Mouse (Mus musculus) hindbrain, postnatal 0 days (tissue): ENCODE measurements around the gene Hspa1b. TPM values are rescaled to one million over a fixed set of nuclear protein-coding genes. Genes with fewer than 3 reads are reported as not detected.

ENCODE experiments used
- ATAC-seq: fragments of 200-750 bp; cut with Nextera tagmentation; 2 replicates; pipeline ENCODE4 v1.8.0; 2017; ENCODE audit warnings: mild to moderate bottlenecking, moderate TSS enrichment, moderate library complexity
- DNase-seq: peaks from one replicate; pipeline ENCODE4 v3.0.0-alpha.2; 2015; ENCODE audit warnings: low spot score
- H3K27ac ChIP-seq: fragments of 300-500 bp; sonication (generic); 2 replicates; pipeline ENCODE4 v1.5.1; 2014; ENCODE audit warnings: mild to moderate bottlenecking
- H3K27me3 ChIP-seq: fragments of 300-500 bp; sonication (generic); 2 replicates; pipeline ENCODE4 v1.6.1; 2014; ENCODE audit warnings: low read length, mixed read lengths; ENCODE audit not compliant: insufficient read depth
- H3K36me3 ChIP-seq: fragments of 300-500 bp; sonication (generic); 2 replicates; pipeline ENCODE4 v1.6.1; 2014; ENCODE audit warnings: low read length, mixed read lengths; ENCODE audit not compliant: insufficient read depth
- H3K4me1 ChIP-seq: fragments of 300-500 bp; sonication (generic); 2 replicates; pipeline ENCODE4 v1.6.1; 2014; ENCODE audit warnings: antibody characterized with exemption, low read length, mixed read lengths; ENCODE audit not compliant: insufficient read depth
- H3K4me2 ChIP-seq: fragments of 300-500 bp; sonication (generic); 2 replicates; pipeline ENCODE4 v1.6.1; 2014; ENCODE audit warnings: low read depth, mild to moderate bottlenecking, low read length, moderate library complexity, mixed read lengths
- H3K4me3 ChIP-seq: fragments of 300-500 bp; sonication (generic); 2 replicates; pipeline ENCODE4 v1.5.1; 2014; ENCODE audit warnings: low read length
- H3K9ac ChIP-seq: fragments of 300-500 bp; sonication (generic); replicated peaks from 2 replicates; pipeline ENCODE4 v1.6.1; 2014; ENCODE audit warnings: mild to moderate bottlenecking, low read length, moderate library complexity, mixed read lengths
- H3K9me3 ChIP-seq: fragments of 300-500 bp; sonication (generic); 2 replicates; pipeline ENCODE4 v1.6.1; 2016; ENCODE audit warnings: low read length, mixed read lengths
- CTCF ChIP-seq: IDR thresholded peaks from 2 replicates; pipeline ENCODE4 v1.5.1; 2016; ENCODE audit warnings: antibody characterized with exemption, control low read depth, low read depth
- WGBS: fragments of 180-500 bp; shearing (Covaris S2); extraction: QIAGEN DNeasy Blood & Tissue Kit; methylation state at CpG from one replicate; pipeline ENCODE4 v1.1.7; 2014; 5-methylcytosine and 5-hydroxymethylcytosine counted together
- polyA plus RNA-seq: library from polyadenylated mRNA; unstranded; fragments of >200 nt; fragmentation: Nextera tagmentation; extraction: Ambion mirVana; gene quantifications from 2 replicates; pipeline ENCODE4 v1.2.1, GENCODE M21; 2015
- total RNA-seq: library from RNA; depleted of rRNA; stranded (reverse); fragments of >200 nt; gene quantifications from 2 replicates; pipeline ENCODE4 v1.2.3, GENCODE M21; 2014

The Hspa1b gene
- total and polyA plus RNA-seq, 2 experiments from 2014 or later, result 0.51 to 15.2 TPM

DNA sequence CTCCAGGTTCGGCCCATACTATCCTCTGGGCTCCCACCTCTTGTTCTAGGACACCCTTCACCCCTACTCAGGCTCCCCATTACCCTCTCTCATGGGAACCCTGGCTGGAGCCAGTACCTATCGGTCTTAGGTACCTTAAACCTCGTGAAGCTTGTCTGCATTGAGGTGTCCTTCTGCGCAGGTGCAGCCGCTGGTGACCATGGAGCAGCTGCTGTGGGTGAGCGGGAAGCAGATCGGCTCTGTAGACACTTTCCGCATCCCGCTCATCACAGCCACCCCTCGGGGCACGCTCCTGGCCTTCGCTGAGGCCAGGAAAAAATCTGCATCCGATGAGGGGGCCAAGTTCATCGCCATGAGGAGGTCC, 27.3 kb downstream of the Hspa1b start:
- H3K4me1 ChIP-seq, result no peaks in the 10 kb centered on the region
- no peak for TF ChIP-seq CTCF
- peak overlapping the region; percentile 73 for H3K9ac ChIP-seq
- H3K4me3 ChIP-seq, result peak overlapping the region; percentile 75
- peak overlapping the region; percentile 80 for H3K27ac ChIP-seq
- H3K4me2 ChIP-seq, result peak overlapping the region; percentile 88
- WGBS, result 11% methylated on average over 14 of the region's 14 CpGs
- H3K36me3 ChIP-seq, result peaks cover 20% of the 10 kb centered on the region
- DNase-seq (peak; percentile 49), ATAC-seq (peak; percentile 36)
- no peaks in the 10 kb centered on the region for H3K9me3 ChIP-seq
- no peaks in the 10 kb centered on the region for H3K27me3 ChIP-seq

DNA sequence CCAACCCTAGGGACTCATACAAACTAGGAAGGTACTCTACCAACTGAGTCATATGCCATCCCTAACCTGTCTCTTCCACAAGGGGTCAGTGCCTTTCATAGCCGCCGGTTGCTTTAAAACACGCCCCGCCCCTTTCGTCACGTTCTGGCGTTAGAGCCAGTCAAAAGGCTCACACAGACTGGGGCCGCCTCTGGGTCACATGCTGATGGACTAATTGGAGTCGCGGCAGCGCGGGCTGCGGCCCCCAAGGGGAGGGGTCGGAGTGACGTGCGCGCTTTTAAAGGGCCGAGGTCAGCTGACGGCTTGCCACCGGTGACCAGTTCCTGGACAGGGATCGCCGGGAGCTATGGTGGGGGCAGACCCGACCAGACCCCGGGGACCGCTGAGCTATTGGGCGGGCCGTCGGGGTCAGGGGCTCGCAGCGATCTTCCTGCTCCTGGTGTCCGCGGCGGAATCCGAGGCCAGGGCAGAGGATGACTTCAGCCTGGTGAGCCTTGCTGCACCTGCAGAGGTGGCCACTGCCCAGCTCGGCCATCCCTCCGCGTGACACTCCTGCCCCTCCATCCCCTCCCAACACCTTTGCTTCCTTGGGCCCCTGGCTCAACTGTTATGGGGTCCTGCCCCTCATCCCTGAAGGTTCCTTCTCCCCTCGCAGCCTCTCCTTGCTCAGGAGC, 27.8 kb downstream of the Hspa1b start, which contains the start of gene Neu1:
TSS of gene Neu1 (plus strand) at position 193 of the 674 bp plus-strand sequence.
- H3K4me2 ChIP-seq, result peak within 1 kb of the TSS; percentile 88
- ATAC-seq (peak; percentile 98), DNase-seq (peak; percentile 100)
- TF ChIP-seq CTCF, result peak; percentile 86
- H3K9me3 ChIP-seq, result no peaks in the 10 kb centered on the region
- peak within 1 kb of the TSS; percentile 75 for H3K4me3 ChIP-seq
- peak within 1 kb of the TSS; percentile 80 for H3K27ac ChIP-seq
- no peaks in the 10 kb centered on the region for H3K27me3 ChIP-seq
- H3K9ac ChIP-seq, result peak within 1 kb of the TSS; percentile 73
- under 1% methylated on average over 38 of the region's 38 CpGs for WGBS
- peaks cover 20% of the 10 kb centered on the region for H3K36me3 ChIP-seq
- no peaks in the 10 kb centered on the region for H3K4me1 ChIP-seq

DNA sequence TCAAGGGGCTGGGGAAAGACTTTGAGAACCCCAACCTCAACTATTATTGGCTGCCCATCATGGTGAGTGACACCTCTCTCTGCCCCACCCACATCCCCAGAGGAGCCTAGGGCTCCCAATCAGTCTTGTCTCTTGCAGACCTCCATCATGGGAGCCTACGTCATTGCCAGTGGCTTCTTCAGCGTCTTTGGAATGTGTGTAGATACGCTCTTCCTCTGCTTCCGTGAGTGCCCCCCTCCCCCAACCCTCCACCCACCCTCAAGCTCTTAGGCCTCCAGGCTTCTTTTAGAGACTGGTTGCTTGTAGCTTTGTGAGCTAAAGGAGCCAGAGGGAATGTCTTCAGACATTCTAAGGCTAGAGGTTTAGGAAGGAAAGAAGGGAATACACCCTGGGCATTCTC, 30.2 kb downstream of the Hspa1b start:
- Histone ChIP-seq H3K9ac (no peak overlapping the region), H3K9me3 (no peaks in the 10 kb centered on the region), H3K4me2 (no peak overlapping the region), H3K27ac (no peak overlapping the region), H3K36me3 (0 out of 2 replicates have a peak, but pooled peaks cover 9% of the 10 kb centered on the region), H3K4me3 (no peak overlapping the region), H3K4me1 (no peaks in the 10 kb centered on the region), H3K27me3 (no peaks in the 10 kb centered on the region)
- DNase-seq, result no peak
- WGBS, result 72% methylated on average over 4 of the region's 4 CpGs
- no peak for ATAC-seq
- TF ChIP-seq CTCF, result no peak

DNA sequence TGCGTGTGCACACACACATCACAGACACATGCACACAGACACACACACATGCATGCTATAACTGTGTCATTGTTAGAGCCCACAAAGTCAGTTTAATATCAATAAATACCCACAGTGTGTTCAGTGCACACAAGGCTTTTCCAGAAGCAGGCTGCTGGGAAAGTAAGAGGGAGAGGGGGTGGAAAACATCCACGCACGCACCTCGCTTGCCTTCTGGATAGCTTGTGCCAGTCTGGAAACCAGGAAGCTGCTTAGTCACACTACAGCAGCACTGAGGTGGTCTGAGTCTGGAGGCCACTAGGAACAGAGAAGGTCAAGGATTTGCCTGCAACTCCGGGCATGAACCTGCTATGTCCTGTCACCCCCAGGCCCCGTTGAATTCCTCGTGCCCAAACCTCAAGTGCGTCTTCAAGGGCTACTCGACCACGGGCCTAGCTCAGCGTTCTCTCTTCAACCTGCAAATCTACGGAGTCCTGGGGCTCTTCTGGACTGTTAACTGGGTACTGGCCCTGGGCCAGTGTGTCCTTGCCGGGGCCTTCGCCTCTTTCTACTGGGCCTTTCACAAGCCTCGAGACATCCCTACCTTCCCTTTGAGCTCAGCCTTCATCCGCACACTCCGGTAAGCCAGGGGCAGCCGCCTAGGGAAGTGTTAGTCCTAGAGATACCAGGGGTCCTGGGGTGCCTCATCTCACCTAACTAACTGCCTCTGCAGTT, 31.6 kb downstream of the Hspa1b start:
- Histone ChIP-seq H3K4me1 (no peaks in the 10 kb centered on the region), H3K9ac (no peak overlapping the region), H3K27me3 (no peaks in the 10 kb centered on the region), H3K9me3 (no peaks in the 10 kb centered on the region), H3K36me3 (no peaks in the 10 kb centered on the region), H3K4me3 (no peak overlapping the region), H3K4me2 (no peak overlapping the region), H3K27ac (no peak overlapping the region)
- ATAC-seq (no peak), DNase-seq (no peak)
- no peak for TF ChIP-seq CTCF
- WGBS, result 89% methylated on average over 18 of the region's 18 CpGs

DNA sequence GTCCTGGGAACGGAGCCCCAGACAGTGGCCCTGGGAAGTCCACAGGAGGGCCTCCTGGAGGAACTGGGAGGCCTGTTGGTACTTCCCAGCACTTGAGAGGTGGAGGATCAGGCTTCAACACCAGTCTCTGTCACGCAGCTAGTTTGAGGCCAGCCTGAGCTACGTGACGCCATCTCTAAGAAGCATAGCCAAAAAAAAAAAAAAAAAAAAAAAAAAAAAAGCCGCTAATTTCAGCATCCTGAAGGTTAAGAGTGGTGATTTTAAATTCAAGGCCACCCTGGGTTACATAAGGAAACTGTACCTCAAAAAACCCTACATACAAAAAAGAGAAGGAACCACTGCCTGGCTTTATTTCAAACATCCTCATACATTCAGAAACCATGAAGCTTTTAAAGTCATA, 34.8 kb downstream of the Hspa1b start:
- DNase-seq, result no peak
- no peaks in the 10 kb centered on the region for H3K9me3 ChIP-seq
- TF ChIP-seq CTCF, result no peak

DNA sequence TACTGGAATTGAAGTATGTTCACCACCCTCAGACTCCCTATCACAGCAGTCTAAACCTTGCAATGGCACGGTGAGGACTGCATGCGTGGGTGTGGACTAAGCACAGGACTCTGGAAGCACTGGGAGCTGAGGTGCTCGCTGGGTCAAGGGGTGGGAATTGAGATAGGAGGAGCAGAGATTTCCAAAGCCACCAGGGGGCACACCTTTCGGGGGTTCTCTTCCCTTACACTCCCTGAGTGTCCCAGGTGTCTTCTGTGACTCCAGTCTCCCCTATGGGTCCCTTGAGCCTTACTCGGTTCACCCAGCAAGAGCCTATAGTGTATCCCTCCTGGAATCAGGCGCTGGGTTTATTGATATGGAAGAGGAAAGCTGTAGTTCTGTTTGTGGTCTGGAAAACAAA, 36.1 kb downstream of the Hspa1b start:
- no peak for DNase-seq
- Histone ChIP-seq H3K27ac (no peak overlapping the region), H3K4me1 (no peaks in the 10 kb centered on the region), H3K9ac (no peak overlapping the region), H3K9me3 (no peaks in the 10 kb centered on the region), H3K4me3 (no peak overlapping the region), H3K27me3 (no peaks in the 10 kb centered on the region), H3K36me3 (no peaks in the 10 kb centered on the region), H3K4me2 (no peak overlapping the region)
- peak; percentile 17; the same call in 1 of the 2 replicates for TF ChIP-seq CTCF
- ATAC-seq, result no peak
- WGBS, result 56% methylated on average over 6 of the region's 6 CpGs

More for the DNA sequence above, 34.8 kb downstream of the Hspa1b start:
- H3K4me2 ChIP-seq, result no peak overlapping the region
- no peak overlapping the region for H3K4me3 ChIP-seq
- WGBS, result 69% methylated on average over 5 of the region's 5 CpGs
- H3K27ac ChIP-seq, result no peak overlapping the region
- no peak for ATAC-seq
- H3K4me1 ChIP-seq, result no peaks in the 10 kb centered on the region
- H3K9ac ChIP-seq, result no peak overlapping the region
- H3K36me3 ChIP-seq, result no peaks in the 10 kb centered on the region
- no peaks in the 10 kb centered on the region for H3K27me3 ChIP-seq

DNA sequence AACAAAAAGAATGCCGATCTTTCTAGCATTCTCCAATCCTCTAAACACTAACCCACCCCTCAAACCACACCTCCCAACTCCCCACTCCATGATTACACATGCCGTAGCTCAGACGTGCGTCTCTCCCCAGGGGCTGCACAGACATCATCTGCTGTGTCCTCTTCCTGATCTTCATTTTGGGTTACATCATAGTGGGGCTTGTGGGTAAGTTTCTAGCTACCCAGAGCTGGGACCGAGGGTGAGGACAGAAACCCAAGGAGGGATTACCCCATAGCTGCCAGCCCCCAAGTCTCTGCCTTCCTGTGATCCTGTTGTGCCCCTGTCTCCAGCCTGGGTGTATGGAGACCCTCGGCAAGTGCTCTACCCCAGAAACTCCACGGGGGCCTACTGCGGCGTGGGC, 41.9 kb downstream of the Hspa1b start:
- ATAC-seq, result no peak
- Histone ChIP-seq H3K4me2 (no peak overlapping the region), H3K9me3 (no peaks in the 10 kb centered on the region), H3K36me3 (peaks cover 17% of the 10 kb centered on the region; the same call in 1 of the 2 replicates), H3K4me3 (no peak overlapping the region), H3K27me3 (no peaks in the 10 kb centered on the region), H3K27ac (no peak overlapping the region), H3K9ac (no peak overlapping the region), H3K4me1 (no peaks in the 10 kb centered on the region)
- no peak for DNase-seq
- 79% methylated on average over 9 of the region's 9 CpGs for whole genome bisulfite sequencing
- no peak for TF ChIP-seq CTCF
